Mouse (Mus musculus) E14TG2a.4 (cell line): ENCODE measurements around the gene Pkig.

Experiments used
- CTCF ChIP-seq: conservative IDR thresholded peaks from 2 replicates; pipeline ENCODE4 v1.5.1; 2014; ENCODE audit warnings: low read length
- POU5F1 ChIP-seq: IDR thresholded peaks from 2 replicates; pipeline ENCODE4 v1.6.1; 2014; ENCODE audit warnings: low read length, borderline replicate concordance

DNA sequence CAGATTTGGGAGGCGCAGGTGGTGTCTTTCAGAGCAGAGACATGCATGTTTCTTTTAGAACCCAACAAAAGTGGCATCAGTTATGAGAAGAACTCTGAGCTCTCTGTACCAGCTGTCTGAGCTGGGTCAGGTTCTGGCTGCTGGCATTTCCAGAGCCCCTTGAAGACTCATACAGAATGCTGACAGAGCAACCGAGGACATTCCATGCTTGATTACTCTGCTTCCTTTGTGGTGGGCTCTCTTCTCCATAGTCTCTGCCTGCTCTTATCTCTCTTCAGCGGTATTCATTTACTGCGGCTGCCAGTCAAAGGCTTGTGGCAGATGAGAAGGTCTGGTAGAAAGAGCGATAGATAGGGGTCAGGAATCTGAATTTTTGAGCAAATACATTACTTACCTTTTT is 28.0 kb downstream of the Pkig start:
- TF ChIP-seq CTCF, result no peak
- TF ChIP-seq POU5F1, result no peak
